Mouse (Mus musculus) urinary bladder, adult 2 months (tissue): ENCODE measurements around the gene Rufy2. TPM values are rescaled to one million over a fixed set of nuclear protein-coding genes. Genes with fewer than 3 reads are reported as not detected.
A peak's percentile ranks its signal among the peaks of the same experiment; 100 is the strongest.
"Not testable (repeated sequence)": the region's sequence is repeated elsewhere in the genome, so short reads cannot be mapped to it uniquely, and the experiment has no call there.

Source experiments
- DNase-seq: peaks from one replicate; pipeline ENCODE4 v3.0.0; 2022; ENCODE audit warnings: low spot score
- polyA plus RNA-seq: library from polyadenylated mRNA; depleted of rRNA; stranded (reverse); fragments of >200 nt; gene quantifications from 2 replicates; pipeline ENCODE4 v1.2.3, GENCODE M21; 2012; rRNA removed

Gene Rufy2
- polyA plus RNA-seq, 1 experiment, result 10.9 TPM

DNA sequence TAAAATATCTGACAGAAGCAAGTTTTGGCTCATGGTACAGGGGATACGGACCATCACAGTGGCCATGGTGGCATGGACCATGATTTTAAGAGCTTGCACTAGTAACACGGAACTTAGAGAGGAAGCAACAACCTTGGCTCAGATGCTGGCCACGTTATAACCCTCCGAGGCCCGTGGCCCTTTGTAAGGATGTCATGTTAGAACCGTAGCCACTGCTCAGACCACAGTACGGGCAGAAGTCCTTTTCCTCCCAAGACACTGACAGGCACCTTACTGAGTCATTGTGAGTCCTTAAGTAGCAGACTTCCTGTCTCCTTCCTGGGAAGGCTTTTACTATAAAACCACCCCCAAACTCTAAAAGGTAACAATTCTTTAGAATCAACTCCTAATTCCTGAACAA, 71.2 kb downstream of the Rufy2 start:
- no peak for DNase-seq

DNA sequence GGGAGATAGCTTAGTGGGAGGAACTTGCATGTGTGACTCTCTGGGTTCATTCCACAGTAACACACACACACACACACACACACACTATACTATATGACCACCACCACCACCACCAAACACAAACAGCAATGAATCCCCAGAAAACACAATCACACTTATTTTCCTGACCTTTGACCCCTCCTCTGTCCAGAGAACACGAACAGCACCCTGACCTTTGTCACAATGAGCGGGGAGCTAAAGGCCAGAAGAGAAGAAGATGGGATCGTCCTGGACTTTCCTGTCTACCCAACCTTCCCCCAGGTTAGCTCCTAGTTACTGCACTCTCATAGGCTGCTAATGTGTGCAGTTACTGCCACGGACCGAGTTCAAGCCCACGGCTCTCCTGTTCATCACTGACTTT, 72.0 kb downstream of the Rufy2 start:
- DNase-seq, result no peak

DNA sequence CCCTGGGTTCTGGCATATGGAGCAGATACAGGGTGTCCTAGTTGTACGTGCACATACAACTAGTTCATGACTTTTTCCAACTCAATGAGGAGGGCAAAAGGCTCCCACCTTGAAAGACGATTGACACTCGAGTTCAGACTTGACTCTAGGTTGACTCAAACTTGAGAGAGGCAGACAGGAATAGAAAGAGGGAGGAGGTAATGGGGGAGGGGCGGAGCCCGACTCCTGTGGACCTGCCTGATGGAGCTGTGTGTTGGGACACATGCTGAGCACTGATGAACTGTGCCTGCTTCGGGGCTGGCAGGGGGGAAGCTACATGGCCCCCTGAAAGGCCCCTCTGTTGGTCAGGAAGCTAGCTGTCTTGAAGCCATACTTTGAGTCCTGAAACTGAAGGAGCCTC, 73.0 kb downstream of the Rufy2 start:
- DNase-seq, result no peak

DNA sequence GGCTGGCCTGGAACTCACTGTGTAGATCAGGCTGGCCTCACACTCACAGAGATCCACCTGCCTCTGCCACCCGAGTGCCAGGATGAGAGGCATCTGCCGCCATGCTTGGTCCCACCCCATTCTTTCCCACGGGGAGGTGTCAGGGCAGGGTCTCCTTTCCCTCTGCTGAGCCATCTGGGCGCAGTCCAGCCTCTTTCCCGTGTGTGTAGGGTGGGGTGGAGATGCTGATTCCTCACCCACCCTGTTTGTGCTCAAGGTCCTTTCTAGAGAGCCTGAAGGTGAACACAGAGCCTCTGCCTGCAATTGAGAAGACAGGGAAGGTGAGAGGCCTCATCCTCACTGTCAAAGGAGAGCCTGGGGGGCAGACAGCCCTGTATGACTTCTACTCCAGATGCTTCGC, 74.0 kb downstream of the Rufy2 start:
- not testable (repeated sequence) for DNase-seq

DNA sequence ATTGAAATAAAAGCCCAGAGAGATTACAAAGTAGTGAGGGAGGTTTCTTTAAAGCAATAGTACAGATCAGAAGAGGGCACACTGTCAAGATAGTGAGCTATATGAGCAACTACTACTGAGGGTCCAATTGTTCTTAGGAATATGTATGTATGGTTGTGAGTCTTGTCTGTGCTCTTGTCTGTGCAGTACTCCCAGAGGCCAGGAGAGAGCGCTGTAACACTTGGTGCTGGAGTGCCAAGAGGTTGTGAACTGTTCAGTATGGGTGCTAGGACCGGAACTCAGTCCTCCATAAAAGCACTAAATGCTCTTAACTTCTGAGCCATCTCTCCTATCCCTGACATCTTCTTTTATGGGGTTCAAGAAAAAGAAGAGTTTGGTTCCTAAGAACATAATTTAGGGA, 74.6 kb downstream of the Rufy2 start:
- DNase-seq, result no peak

DNA sequence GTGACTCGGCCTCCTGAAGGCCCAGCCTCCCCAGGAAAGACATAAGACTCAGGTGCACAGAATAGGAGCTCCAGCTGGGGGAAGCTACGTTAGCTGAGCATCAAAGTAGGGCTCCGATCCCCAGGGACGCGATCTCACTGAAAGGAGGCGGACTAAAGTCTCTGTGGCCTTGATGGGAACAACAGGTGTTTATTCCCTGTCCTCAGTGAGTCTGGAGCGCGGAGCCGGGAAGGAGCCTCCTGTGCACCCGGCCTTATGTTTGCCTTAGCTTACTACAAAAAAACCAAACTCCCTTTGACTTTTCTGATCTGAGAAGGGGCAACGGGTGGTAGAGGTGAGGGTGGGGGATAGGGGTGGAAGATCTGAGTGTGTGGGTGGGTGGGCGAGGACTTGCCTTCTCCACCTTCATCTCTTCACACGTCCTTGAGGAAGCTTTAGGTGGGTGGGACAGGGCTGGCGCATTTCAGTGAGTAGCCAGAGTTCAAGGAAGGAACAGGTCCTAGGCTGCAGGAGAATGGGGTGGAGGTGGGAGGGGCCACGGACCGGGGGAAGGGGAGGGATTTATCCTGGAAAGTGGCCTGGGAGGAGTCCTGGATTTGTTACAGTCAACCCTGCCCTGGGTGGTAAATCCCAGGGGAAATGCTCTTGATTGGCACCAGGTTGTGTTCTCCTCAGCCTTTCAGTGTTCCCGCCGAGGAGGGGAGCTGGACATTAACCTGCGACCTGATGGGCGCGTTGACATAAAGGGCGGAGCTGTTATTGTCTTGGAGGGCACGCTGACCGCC, 77.1 kb downstream of the Rufy2 start:
- DNase-seq, result no peak

DNA sequence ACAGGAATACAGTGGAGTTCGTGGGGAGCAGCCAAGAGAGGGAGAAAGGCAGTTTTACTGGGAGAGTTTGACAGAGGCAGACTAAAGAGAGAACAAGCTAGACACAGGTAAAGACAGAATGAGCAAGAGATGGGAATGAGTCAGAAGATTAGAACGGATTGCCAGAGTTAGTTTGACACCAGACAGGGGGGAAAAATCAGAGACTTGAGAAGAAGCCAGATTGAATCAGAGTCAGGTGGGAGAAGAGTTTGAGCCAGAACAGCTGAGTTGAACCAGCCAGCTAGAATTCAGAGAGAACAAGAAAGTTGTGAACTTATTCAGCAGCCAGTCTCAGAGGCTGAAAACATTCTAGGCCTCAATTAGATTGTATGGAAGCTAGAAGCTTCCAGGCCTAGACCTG, 79.8 kb downstream of the Rufy2 start, which contains the start of gene Pbld1:
Gene Pbld1 (plus strand): TSS at position 301 of the 400 bp plus-strand sequence.
- no peak for DNase-seq

DNA sequence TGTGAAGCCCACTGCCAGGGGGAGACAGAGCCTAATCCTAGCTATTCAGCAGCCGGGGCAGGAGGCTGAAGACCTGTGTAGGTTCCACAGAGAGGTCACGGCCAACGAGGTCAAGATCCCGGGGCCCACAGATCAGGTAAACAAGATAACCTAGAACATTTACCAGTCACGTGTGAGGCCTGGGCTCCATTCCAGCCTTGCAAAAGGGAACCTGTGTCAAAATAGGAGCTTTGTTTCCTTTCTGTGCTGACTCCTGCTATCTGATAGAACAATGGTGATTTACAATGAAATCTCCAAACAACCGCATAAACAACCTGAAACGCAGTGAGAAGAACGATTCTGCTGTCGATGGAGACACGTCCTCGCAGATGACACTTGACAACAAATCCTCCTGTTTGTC, 80.4 kb downstream of the Rufy2 start:
- DNase-seq, result peak; percentile 33

DNA sequence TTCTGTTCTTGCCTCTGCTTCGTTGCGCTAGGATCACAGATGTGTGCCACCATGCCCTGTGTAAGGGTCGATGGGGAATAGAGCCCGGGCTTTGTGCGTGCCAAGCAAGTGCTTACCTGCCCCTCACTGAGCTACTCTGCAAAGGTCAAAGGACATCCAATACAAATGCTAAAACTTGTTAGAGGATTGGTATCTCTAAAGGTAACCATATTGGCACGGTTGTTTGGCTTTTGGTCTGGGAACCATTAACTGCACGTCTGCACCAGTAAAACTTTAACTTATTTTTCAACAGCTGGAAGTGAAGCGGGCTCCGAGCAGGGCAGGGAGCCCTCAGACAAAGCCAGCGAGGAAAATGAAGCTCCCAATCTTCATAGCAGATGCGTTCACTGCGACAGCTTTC, 81.2 kb downstream of the Rufy2 start:
- no peak for DNase-seq

DNA sequence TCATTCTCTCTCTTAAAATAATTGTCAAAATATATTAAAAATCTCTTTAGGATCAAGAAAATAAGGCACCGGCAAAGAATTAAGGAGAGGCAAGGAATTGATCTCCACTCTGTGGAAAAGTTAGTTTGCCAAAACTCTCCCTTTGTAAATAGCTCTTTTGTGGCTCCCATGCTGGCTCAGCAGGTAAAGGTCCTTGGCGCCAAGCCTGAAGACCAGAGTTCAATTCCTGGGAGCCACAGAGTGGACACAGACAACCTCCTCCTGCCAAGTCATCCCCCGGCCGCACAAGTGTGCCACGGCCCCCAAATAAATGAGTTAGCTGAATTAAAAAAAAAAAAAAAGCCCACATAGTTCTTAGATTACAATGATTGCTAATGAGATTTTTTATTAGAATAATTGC, 82.7 kb downstream of the Rufy2 start:
- DNase-seq, result no peak

DNA sequence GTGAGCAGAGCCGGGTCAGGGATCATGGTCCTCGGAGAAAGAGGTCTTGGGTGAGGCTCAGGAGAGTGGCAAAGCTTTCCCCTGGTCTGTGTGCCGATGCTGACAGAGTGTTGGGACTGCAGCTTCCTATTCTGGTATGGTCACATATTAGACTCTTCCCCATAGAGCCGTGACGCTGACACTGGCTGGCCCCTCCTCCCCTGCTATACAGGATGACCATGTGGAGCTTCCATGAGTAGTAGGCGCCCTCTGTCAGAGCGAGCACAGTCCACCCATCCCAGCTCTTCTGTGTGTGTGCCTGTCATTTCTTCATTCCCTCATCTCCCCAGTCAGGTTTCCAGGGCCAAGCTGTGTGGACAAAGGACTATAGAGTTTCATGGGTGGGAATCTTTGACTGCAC, 83.3 kb downstream of the Rufy2 start:
- DNase-seq, result no peak

DNA sequence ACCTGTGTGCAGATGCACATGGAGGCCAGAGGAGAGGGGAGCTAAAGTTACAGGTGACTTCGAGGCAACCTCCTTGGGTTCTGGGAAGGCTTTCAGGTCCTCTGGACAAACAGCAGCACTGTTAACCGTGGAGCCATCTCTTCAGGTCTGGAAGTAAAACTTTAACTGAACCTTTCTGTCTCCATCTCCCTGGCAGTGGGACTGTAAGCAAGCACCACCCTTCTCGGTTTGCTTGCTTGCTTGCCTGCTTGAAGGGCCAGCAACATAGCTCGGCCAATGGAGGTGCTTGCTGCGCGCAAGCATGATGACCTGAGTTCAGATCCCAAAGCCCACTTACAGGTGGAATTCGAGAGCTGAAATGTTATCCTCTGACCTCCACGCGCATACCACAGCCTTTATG, 84.5 kb downstream of the Rufy2 start:
- no peak for DNase-seq

DNA sequence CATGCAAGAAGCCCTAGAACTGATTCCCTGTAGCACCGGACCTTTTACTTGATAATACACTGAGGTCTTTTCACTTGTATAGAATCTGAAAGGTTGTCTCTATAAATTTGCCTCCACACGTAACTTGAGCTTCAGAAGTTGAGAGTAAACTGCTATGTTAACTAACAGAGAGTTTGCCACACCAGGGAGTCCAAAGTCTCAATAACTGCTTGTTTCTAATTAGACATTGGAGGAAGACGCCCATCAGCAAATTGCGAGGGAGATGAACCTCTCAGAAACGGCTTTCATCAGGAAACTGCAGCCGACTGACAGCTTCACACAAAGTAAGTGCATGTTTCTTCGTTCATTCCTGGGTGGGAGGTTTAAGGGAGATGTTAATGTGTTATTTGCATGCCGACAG, 85.5 kb downstream of the Rufy2 start:
- DNase-seq, result no peak

DNA sequence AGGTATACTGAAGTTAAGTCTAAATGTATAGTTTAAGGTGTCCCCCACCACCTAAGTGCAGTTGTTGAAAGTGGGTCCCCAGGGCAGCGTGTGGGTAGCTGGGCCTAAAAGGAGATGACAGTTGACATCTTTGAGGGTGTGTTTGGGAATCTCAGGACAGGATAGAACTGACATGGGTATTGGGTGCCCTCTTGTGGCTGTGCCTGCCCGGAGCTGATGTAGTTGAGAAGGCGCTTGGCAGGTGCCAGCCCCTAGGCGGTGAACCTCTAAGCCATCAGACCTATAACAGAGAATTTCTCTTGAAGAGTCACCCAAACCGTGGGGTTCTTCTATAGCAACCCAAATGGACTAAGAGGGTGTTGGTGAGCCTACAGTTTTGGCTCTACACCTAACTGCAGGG, 86.0 kb downstream of the Rufy2 start:
- DNase-seq, result peak; percentile 47

Other genes starting within 250 kb of the Rufy2 start
- 28.5 and 33.3 TPM in 2 replicates for gene Ccar1, start 187.9 kb upstream of the Rufy2 start, polyA plus RNA-seq
- 1.6 and 2.3 TPM in 2 replicates for gene Tet1, start 71.2 kb upstream of the Rufy2 start, polyA plus RNA-seq
- gene Slc25a16, start 59.6 kb upstream of the Rufy2 start, polyA plus RNA-seq, result 18.3 and 22.9 TPM in 2 replicates
- 2.5 and 3.7 TPM in 2 replicates for gene Dna2, start 33.2 kb upstream of the Rufy2 start, polyA plus RNA-seq
- gene Hnrnph3, start 44.0 kb downstream of the Rufy2 start, polyA plus RNA-seq, result 55.0 and 73.1 TPM in 2 replicates
- gene Pbld2, start 44.1 kb downstream of the Rufy2 start, polyA plus RNA-seq, result 3.6 and 4.7 TPM in 2 replicates
- gene Pbld1, start 79.9 kb downstream of the Rufy2 start, polyA plus RNA-seq, result 4.4 and 4.6 TPM in 2 replicates
- gene Atoh7, start 119.4 kb downstream of the Rufy2 start, polyA plus RNA-seq, result 0.06 and 0.07 TPM in 2 replicates
- gene Mypn, start 223.7 kb downstream of the Rufy2 start, polyA plus RNA-seq, result 1.8 and 3.2 TPM in 2 replicates